In genomic region chr15:102987124-102987833, GRCm38 (mm10) we compare ENCODE assay signal across 8 mouse cellular contexts. TPM values are rescaled to one million over a fixed set of nuclear protein-coding genes. Genes with fewer than 3 reads are reported as not detected.
DNase-seq lines count a peak whose midpoint lies in the region; ATAC-seq and TF ChIP-seq lines count a peak whose summit lies in the region.

No protein-coding gene starts in this region.

- 3% methylated on average over 21 of the region's 21 CpGs for WGBS in midbrain, embryonic 10.5 days
- 2% methylated on average over 21 of the region's 21 CpGs for whole genome bisulfite sequencing in midbrain, embryonic 15.5 days

- no peak overlapping the region for H3K4me2 ChIP-seq in midbrain, embryonic 15.5 days
- peak overlapping the region; percentile 37 for H3K4me2 ChIP-seq in myocyte (ENCODE audit: low read depth)

- no peak for ATAC-seq in midbrain, embryonic 15.5 days (replicated peaks)
- peak; percentile 93 for ATAC-seq in common myeloid progenitor, adult 5-6 weeks (replicated peaks; ENCODE audit: low read depth, poor library complexity, severe bottlenecking)

- peaks cover 59% of the 10 kb centered on the region for H3K79me2 ChIP-seq in myocyte (ENCODE audit: control insufficient read depth, insufficient read depth)

- peak; percentile 11 for TF ChIP-seq POLR2A in myocyte (IDR thresholded peaks at IDR 0.05; ENCODE audit: insufficient read length, low read depth)

- H3K27me3 ChIP-seq in midbrain, embryonic 10.5 days (ENCODE audit: low read depth, poor library complexity, severe bottlenecking) = peaks cover 100% of the 10 kb centered on the region
- peaks cover 94% of the 10 kb centered on the region for H3K27me3 ChIP-seq in midbrain, embryonic 15.5 days (replicated peaks)
- H3K27me3 ChIP-seq in myocyte (ENCODE audit: control insufficient read depth, insufficient read depth, insufficient read length) = no peaks in the 10 kb centered on the region

- no peak overlapping the region for H3K9ac ChIP-seq in midbrain, embryonic 15.5 days

- intact Hi-C loops in left cerebral cortex, postnatal 4 days (cut with DNase I) = loop anchor here (10.0 kb wide), 2 partner anchors 188 to 292 kb away; no protein-coding TSS in a partner anchor

- no peak overlapping the region for H3K27ac ChIP-seq in midbrain, embryonic 10.5 days (replicated peaks)
- no peak overlapping the region for H3K27ac ChIP-seq in midbrain, embryonic 15.5 days

- no peaks in the 10 kb centered on the region for H3K36me3 ChIP-seq in midbrain, embryonic 10.5 days
- H3K36me3 ChIP-seq in midbrain, embryonic 15.5 days (replicated peaks) = no peaks in the 10 kb centered on the region
- H3K36me3 ChIP-seq in myocyte (ENCODE audit: control insufficient read depth, insufficient read depth) = no peaks in the 10 kb centered on the region

- no peak overlapping the region for H3ac ChIP-seq in myocyte (ENCODE audit: control insufficient read depth, insufficient read length)

- no peak overlapping the region for H3K4me3 ChIP-seq in midbrain, embryonic 10.5 days
- H3K4me3 ChIP-seq in midbrain, embryonic 15.5 days = no peak overlapping the region
- H3K4me3 ChIP-seq in myocyte = no peak overlapping the region

- H3K4me1 ChIP-seq in midbrain, embryonic 10.5 days = 0 out of 2 replicates have a peak, but pooled peaks cover 5% of the 10 kb centered on the region
- peaks cover 4% of the 10 kb centered on the region; the same call in 1 of the 2 replicates for H3K4me1 ChIP-seq in midbrain, embryonic 15.5 days

- H3K9me3 ChIP-seq in midbrain, embryonic 10.5 days (replicated peaks) = no peaks in the 10 kb centered on the region
- no peaks in the 10 kb centered on the region for H3K9me3 ChIP-seq in midbrain, embryonic 15.5 days

- DNase-seq in midbrain, embryonic 10.5 days (ENCODE audit: low spot score) = peak; percentile 93
- peak; percentile 91 to 94 for DNase-seq in gastrocnemius, postnatal 4 days (ENCODE audit: low spot score in 2 of 2)
- peak; percentile 96 for DNase-seq in kidney, adult 18-20 months
- peak; percentile 94 for DNase-seq in left cerebral cortex, postnatal 4 days
- DNase-seq in spleen, postnatal 14 days (ENCODE audit: low spot score in 2 of 2) = peak; percentile 64 to 76

TF ChIP-seq in myocyte, 11 proteins besides CTCF, POLR2A, EP300 and RAD21:
- TF ChIP-seq REST (IDR thresholded peaks at IDR 0.05; ENCODE audit: insufficient read depth, insufficient read length) (no peak), TCF3 (IDR thresholded peaks at IDR 0.05; ENCODE audit: insufficient read length, low read depth) (no peak), POLR2AphosphoS2 (IDR thresholded peaks at IDR 0.05; ENCODE audit: insufficient read length, low read depth) (peak; percentile 53)

RNA-seq across cellular contexts. Expression of gene Hoxc8, which starts 3.1 kb away (rescaled TPM):
- not detected in 2 replicates for polyA plus RNA-seq in midbrain, embryonic 10.5 days (2016; fragmentation: Nextera tagmentation; extraction: Ambion mirVana)
- not detected in 2 replicates for polyA plus RNA-seq in midbrain, embryonic 15.5 days (2015; fragmentation: Nextera tagmentation; extraction: Ambion mirVana)
- total RNA-seq in common myeloid progenitor, adult 5-6 weeks (2017) = not detected in 2 replicates
- 1 to 10 TPM; 3.2 to 3.3 TPM for total RNA-seq in gastrocnemius, postnatal 4 days (2021)
- total RNA-seq in left cerebral cortex, postnatal 4 days (2021) = not detected
- 0.71 TPM for polyA plus RNA-seq in myocyte (2012; fragmentation: generic; extraction: Trizol)

RNA-seq across cellular contexts. Expression of gene Hoxc6, which starts 10.8 kb away (rescaled TPM):
- polyA plus RNA-seq in midbrain, embryonic 10.5 days (2016; fragmentation: Nextera tagmentation; extraction: Ambion mirVana) = not detected in 2 replicates
- polyA plus RNA-seq in midbrain, embryonic 15.5 days (2015; fragmentation: Nextera tagmentation; extraction: Ambion mirVana) = not detected in 2 replicates
- not detected in 2 replicates for total RNA-seq in common myeloid progenitor, adult 5-6 weeks (2017)
- total RNA-seq in gastrocnemius, postnatal 4 days (2021) = 10 to 100 TPM; 12.7 to 12.8 TPM
- total RNA-seq in left cerebral cortex, postnatal 4 days (2021) = not detected
- 14.0 TPM for polyA plus RNA-seq in myocyte (2012; fragmentation: generic; extraction: Trizol)

RNA-seq across cellular contexts. Expression of gene Hoxc9, which starts 11.0 kb away (rescaled TPM):
- polyA plus RNA-seq in midbrain, embryonic 10.5 days (2016; fragmentation: Nextera tagmentation; extraction: Ambion mirVana) = not detected in 2 replicates
- not detected in 2 replicates for polyA plus RNA-seq in midbrain, embryonic 15.5 days (2015; fragmentation: Nextera tagmentation; extraction: Ambion mirVana)
- not detected in 2 replicates for total RNA-seq in common myeloid progenitor, adult 5-6 weeks (2017)
- total RNA-seq in gastrocnemius, postnatal 4 days (2021) = 1 to 10 TPM; 8.4 to 8.6 TPM
- not detected for total RNA-seq in left cerebral cortex, postnatal 4 days (2021)
- 10.5 TPM for polyA plus RNA-seq in myocyte (2012; fragmentation: generic; extraction: Trizol)

RNA-seq across cellular contexts. Expression of gene Hoxc5, which starts 20.0 kb away (rescaled TPM):
- polyA plus RNA-seq in midbrain, embryonic 10.5 days (2016; fragmentation: Nextera tagmentation; extraction: Ambion mirVana) = 0.04 and 0.06 TPM in 2 replicates
- polyA plus RNA-seq in midbrain, embryonic 15.5 days (2015; fragmentation: Nextera tagmentation; extraction: Ambion mirVana) = 0.09 TPM in 1 of 2 replicates, not detected in the other
- not detected in 2 replicates for total RNA-seq in common myeloid progenitor, adult 5-6 weeks (2017)
- 1 to 10 TPM; 4.1 to 5.0 TPM for total RNA-seq in gastrocnemius, postnatal 4 days (2021)
- total RNA-seq in left cerebral cortex, postnatal 4 days (2021) = not detected
- polyA plus RNA-seq in myocyte (2012; fragmentation: generic; extraction: Trizol) = 1.2 TPM

RNA-seq across cellular contexts. Expression of gene Hoxc10, which starts 20.7 kb away (rescaled TPM):
- not detected in 2 replicates for polyA plus RNA-seq in midbrain, embryonic 10.5 days (2016; fragmentation: Nextera tagmentation; extraction: Ambion mirVana)
- polyA plus RNA-seq in midbrain, embryonic 15.5 days (2015; fragmentation: Nextera tagmentation; extraction: Ambion mirVana) = not detected in 2 replicates
- total RNA-seq in common myeloid progenitor, adult 5-6 weeks (2017) = not detected in 2 replicates
- total RNA-seq in gastrocnemius, postnatal 4 days (2021) = 10 to 100 TPM; 45.2 to 46.4 TPM
- not detected for total RNA-seq in left cerebral cortex, postnatal 4 days (2021)
- polyA plus RNA-seq in myocyte (2012; fragmentation: generic; extraction: Trizol) = 43.5 TPM

Comparison
In these comparisons a context has a peak if more than half of its experiments do, and no peak if none do; other contexts are left out.
1. RNA of gene Hoxc6, which starts 10.8 kb away (total RNA-seq): 12.7 to 12.8 TPM in gastrocnemius, postnatal 4 days; not detected in common myeloid progenitor, adult 5-6 weeks and not detected in left cerebral cortex, postnatal 4 days; every median in the first group is over 10 times any median in the second.
2. Peak in every context shown above with its lines, with median percentiles within 50 percentile points of each other: DNase-seq.